Mouse (Mus musculus) sigmoid colon, adult 10 weeks (tissue): ENCODE measurements around the gene Htr2c. TPM values are rescaled to one million over a fixed set of nuclear protein-coding genes. Genes with fewer than 3 reads are reported as not detected.

ENCODE experiments used
- polyA plus RNA-seq: library from polyadenylated mRNA; stranded (reverse); fragments of 350-450 nt; fragmentation: Illumina TruSeq; extraction: RNeasy Lipid Tissue Mini Kit (QIAGEN cat#74804); gene quantifications from one replicate; pipeline ENCODE4 v1.2.3, GENCODE M21; 2014; ENCODE audit warnings: low read depth, low replicate concordance

Gene Htr2c
- polyA plus RNA-seq, result not detected

DNA sequence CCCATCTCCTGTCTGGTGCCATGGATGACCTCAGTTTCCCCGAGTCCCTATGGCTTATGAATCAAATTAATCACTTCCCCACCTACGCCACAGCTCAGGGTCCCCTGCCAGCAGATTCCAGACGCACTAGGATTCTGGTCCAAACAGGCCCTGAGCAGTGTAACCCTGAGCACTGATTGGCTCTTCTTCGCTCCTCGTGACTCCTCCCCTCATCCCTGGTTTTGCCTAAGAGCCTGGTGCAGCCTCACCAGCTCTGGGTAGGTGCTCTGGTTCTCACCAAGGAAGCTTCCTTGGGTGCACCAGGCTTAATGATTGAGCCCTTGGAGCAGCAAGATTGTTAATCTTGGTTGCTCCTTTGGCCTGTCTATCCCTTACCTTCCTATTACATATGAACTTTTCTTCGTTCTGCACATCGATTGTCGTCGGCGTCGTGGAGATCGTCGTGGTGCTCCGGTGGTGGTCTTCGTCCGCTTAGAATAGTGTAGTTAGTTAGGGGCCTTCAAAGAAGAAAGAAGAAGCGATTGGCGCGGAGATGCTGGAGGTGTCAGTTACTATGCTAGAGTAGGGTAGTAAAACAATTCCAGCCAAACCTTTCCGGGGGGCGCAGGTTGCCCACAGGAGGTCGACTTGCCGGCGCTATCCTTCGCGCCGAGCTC is at the start of gene Htr2c:
TSS of gene Htr2c (plus strand) at position 256 of the 656 bp plus-strand sequence.

